Mouse (Mus musculus): ENCODE measurements around the gene Prss32.

DNA sequence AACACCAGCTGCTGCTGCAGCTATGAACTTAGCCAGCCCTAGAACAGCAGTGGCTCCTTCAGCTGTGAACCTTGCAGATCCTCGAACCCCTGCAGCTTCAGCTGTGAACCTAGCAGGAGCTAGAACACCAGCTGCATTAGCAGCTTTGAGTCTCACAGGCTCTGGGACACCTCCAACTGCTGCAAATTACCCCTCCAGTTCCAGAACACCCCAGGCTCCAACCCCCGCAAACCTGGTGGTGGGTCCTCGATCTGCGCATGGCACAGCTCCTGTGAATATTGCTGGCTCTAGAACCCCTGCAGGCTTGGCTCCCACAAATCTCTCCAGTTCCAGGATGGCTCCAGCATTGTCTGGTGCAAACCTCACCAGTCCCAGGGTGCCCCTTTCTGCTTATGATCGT lies 22.9 kb upstream of the Prss32 start:
- TF ChIP-seq CTCF (IDR thresholded peaks at IDR 0.05; ENCODE audit: extremely low read depth, insufficient read length, insufficient replicate concordance, low read depth, low read length) (no peak), POLR2A (IDR thresholded peaks at IDR 0.05; ENCODE audit: low read depth, low read length) (no peak)
